Mouse (Mus musculus): Measurements from ENCODE around the gene 4930595D18Rik.

DNA sequence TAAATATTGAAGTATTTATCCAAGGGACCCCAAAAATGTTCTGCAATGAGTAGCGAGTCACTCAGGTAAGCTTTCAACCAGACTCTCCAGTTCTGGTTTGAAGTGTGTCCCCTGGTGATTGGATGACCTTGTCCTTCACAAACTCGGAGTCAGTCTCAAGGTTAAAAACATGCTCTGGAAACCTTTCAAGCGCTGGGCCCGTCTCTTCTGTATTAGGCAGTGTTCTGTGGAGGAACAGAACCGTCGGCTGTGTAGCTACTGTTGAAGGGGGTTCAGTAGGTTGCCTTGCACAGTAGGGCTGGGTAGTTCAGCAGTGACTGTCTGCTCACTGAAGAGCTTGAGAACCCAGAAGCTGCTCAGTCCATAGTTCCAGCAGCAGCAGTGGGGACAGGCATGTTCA, 29.6 kb downstream of the 4930595D18Rik start:
- no peak for TF ChIP-seq CTCF (IDR thresholded peaks at IDR 0.05; ENCODE audit: control insufficient read depth, insufficient read depth, low read length)
- no peak for TF ChIP-seq POLR2A (IDR thresholded peaks at IDR 0.05; ENCODE audit: borderline replicate concordance, control insufficient read depth, low read depth, low read length)

All from bone marrow, adult 2 months (tissue).